Comparison of ENCODE assay signal across 30 mouse cellular contexts in genomic region chr1:154515350-154515749, GRCm38 (mm10).
"Had no signal": no experiment of that assay in that cellular context is flagged by ENCODE, and none has a peak within 500 bp of the region (broad histone marks: within the 10 kb centered on the region; RNA-seq: fewer than 3 reads in every experiment).

No protein-coding gene starts in this region.

- H3K9ac ChIP-seq: heart, embryonic 12.5 days; heart, embryonic 13.5 days; heart, embryonic 15.5 days; hindbrain, embryonic 12.5 days; hindbrain, embryonic 13.5 days; hindbrain, embryonic 14.5 days; hindbrain, embryonic 15.5 days; intestine, embryonic 15.5 days; kidney, embryonic 15.5 days had no signal

- DNase-seq: heart, postnatal 10 days; heart, postnatal 14 days; heart, postnatal 4 days; kidney, adult 11 months; kidney, adult 18-20 months; kidney, adult 2 months; kidney, adult 8-10 months; kidney, adult 9 months; kidney, postnatal 10 days; kidney, postnatal 14 days; kidney, postnatal 25 days; kidney, postnatal 36 days; kidney, postnatal 4 days; layer of hippocampus, adult 9-11 months; layer of hippocampus, postnatal 36 days had no signal

- H3K4me2 ChIP-seq: heart, embryonic 11.5 days; heart, embryonic 12.5 days; heart, embryonic 13.5 days; heart, embryonic 15.5 days; hindbrain, embryonic 12.5 days; hindbrain, embryonic 13.5 days; hindbrain, embryonic 14.5 days; hindbrain, embryonic 15.5 days; intestine, embryonic 15.5 days; kidney, embryonic 15.5 days had no signal

- H3K27me3 ChIP-seq: heart, embryonic 12.5 days; heart, embryonic 13.5 days; heart, embryonic 15.5 days; hindbrain, embryonic 12.5 days; hindbrain, embryonic 13.5 days; hindbrain, embryonic 15.5 days; intestine, embryonic 15.5 days; kidney, embryonic 15.5 days had no signal

- H3K27ac ChIP-seq: heart, embryonic 13.5 days; heart, embryonic 15.5 days; hindbrain, embryonic 10.5 days; hindbrain, embryonic 12.5 days; hindbrain, embryonic 13.5 days; hindbrain, embryonic 14.5 days; hindbrain, embryonic 15.5 days; hindbrain, postnatal 0 days; intestine, embryonic 15.5 days; kidney, embryonic 15.5 days; kidney, postnatal 0 days; layer of hippocampus, adult 2 months; left cerebral cortex, adult 2 months had no signal

- H3K4me3 ChIP-seq: heart, embryonic 12.5 days; heart, embryonic 13.5 days; heart, embryonic 15.5 days; hindbrain, embryonic 10.5 days; hindbrain, embryonic 12.5 days; hindbrain, embryonic 13.5 days; hindbrain, embryonic 15.5 days; intestine, embryonic 15.5 days; kidney, embryonic 15.5 days; layer of hippocampus, adult 2 months; left cerebral cortex, adult 2 months had no signal

- H3K36me3 ChIP-seq: heart, embryonic 12.5 days; heart, embryonic 13.5 days; heart, embryonic 15.5 days; hindbrain, embryonic 10.5 days; hindbrain, embryonic 12.5 days; hindbrain, embryonic 13.5 days; hindbrain, embryonic 15.5 days; intestine, embryonic 15.5 days; kidney, embryonic 15.5 days had no signal

- H3K4me1 ChIP-seq: heart, embryonic 12.5 days; heart, embryonic 13.5 days; heart, embryonic 15.5 days; hindbrain, embryonic 10.5 days; hindbrain, embryonic 12.5 days; hindbrain, embryonic 13.5 days; hindbrain, embryonic 15.5 days; intestine, embryonic 15.5 days; kidney, embryonic 15.5 days had no signal

- H3K9me3 ChIP-seq: heart, embryonic 12.5 days; heart, embryonic 13.5 days; heart, embryonic 15.5 days; hindbrain, embryonic 10.5 days; hindbrain, embryonic 12.5 days; hindbrain, embryonic 13.5 days; hindbrain, embryonic 15.5 days; intestine, embryonic 15.5 days; kidney, embryonic 15.5 days had no signal
